Mouse (Mus musculus) spleen, postnatal 36 days (tissue): ENCODE data around the gene Cphx1.
"Not testable (repeated sequence)": the region's sequence is repeated elsewhere in the genome, so short reads cannot be mapped to it uniquely, and the experiment has no call there.

ENCODE experiments used
- DNase-seq, 2 experiments: peaks; one replicate each; pipeline ENCODE4 v3.0.0; 2022; ENCODE audit warnings: low spot score in 2 of 2, mixed read lengths in 1 of 2

The Cphx1 gene

GRCm38 (mm10) chr14:25938004-25938403 is at the start of gene Cphx1:
Gene Cphx1, plus strand, starts transcription at chr14:25938304.
- not testable (repeated sequence) for DNase-seq

- not testable (repeated sequence) for DNase-seq
Measured at GRCm38 (mm10) chr14:25894566-25894965, 43.5 kb upstream of the Cphx1 start.

GRCm38 (mm10) chr14:25895686-25896085 is 42.4 kb upstream of the Cphx1 start:
- not testable (repeated sequence) for DNase-seq

- not testable (repeated sequence) for DNase-seq
Measured at GRCm38 (mm10) chr14:25903000-25903399, 35.1 kb upstream of the Cphx1 start, which contains the start of gene Plac9a. Gene Plac9a, minus strand, starts transcription at chr14:25903100.

- DNase-seq: not testable (repeated sequence)
Measured at GRCm38 (mm10) chr14:25905243-25905642, 32.9 kb upstream of the Cphx1 start.

- not testable (repeated sequence) for DNase-seq
Measured at GRCm38 (mm10) chr14:25907272-25907671, 30.8 kb upstream of the Cphx1 start.

GRCm38 (mm10) chr14:25908976-25909375 is 29.1 kb upstream of the Cphx1 start:
- DNase-seq: not testable (repeated sequence)

GRCm38 (mm10) chr14:25918427-25919170 is 19.5 kb upstream of the Cphx1 start:
- DNase-seq: not testable (repeated sequence)

GRCm38 (mm10) chr14:25926814-25927561 is 11.1 kb upstream of the Cphx1 start:
- DNase-seq: not testable (repeated sequence)

GRCm38 (mm10) chr14:25927562-25927881 is 10.6 kb upstream of the Cphx1 start, which contains the start of gene Tmem254a:
Gene Tmem254a, minus strand, starts transcription at chr14:25927672.
- not testable (repeated sequence) for DNase-seq

GRCm38 (mm10) chr14:25936867-25937630 is 1.1 kb upstream of the Cphx1 start:
- DNase-seq: not testable (repeated sequence)

- DNase-seq: not testable (repeated sequence)
Measured at GRCm38 (mm10) chr14:25957861-25958260, 19.8 kb downstream of the Cphx1 start.

GRCm38 (mm10) chr14:25978371-25979241 is 40.5 kb downstream of the Cphx1 start, which contains the start of gene Duxbl1:
Gene Duxbl1, plus strand, starts transcription at chr14:25978577.
- not testable (repeated sequence) for DNase-seq

GRCm38 (mm10) chr14:25979242-25979941 is 41.3 kb downstream of the Cphx1 start:
- not testable (repeated sequence) for DNase-seq

GRCm38 (mm10) chr14:25981880-25982279 is 43.8 kb downstream of the Cphx1 start:
- DNase-seq: not testable (repeated sequence)
